Mouse (Mus musculus) heart, embryonic 13.5 days (tissue): ENCODE measurements around the gene Ddit4l. TPM values are rescaled to one million over a fixed set of nuclear protein-coding genes. Genes with fewer than 3 reads are reported as not detected.
"Not testable (repeated sequence)": the region's sequence is repeated elsewhere in the genome, so short reads cannot be mapped to it uniquely, and the experiment has no call there.

ENCODE experiments used
- ATAC-seq: fragments of 200-750 bp; cut with Nextera tagmentation; 2 replicates; pipeline ENCODE4 v1.8.0; 2017; ENCODE audit warnings: moderate TSS enrichment; ENCODE audit not compliant: insufficient number of reproducible peaks, low FRiP score, low TSS enrichment; ENCODE audit errors: extremely low read depth
- H3K27ac ChIP-seq: fragments of 300-500 bp; sonication (generic); replicated peaks from 2 replicates; pipeline ENCODE4 v1.5.1; 2015; ENCODE audit warnings: moderate library complexity, mild to moderate bottlenecking, inconsistent platforms
- H3K27me3 ChIP-seq: fragments of 300-500 bp; sonication (generic); replicated peaks from 2 replicates; pipeline ENCODE4 v1.6.1; 2015; ENCODE audit warnings: mild to moderate bottlenecking, inconsistent platforms
- H3K36me3 ChIP-seq: fragments of 300-500 bp; sonication (generic); 2 replicates; pipeline ENCODE4 v1.6.1; 2015; ENCODE audit warnings: mild to moderate bottlenecking, inconsistent platforms
- H3K4me1 ChIP-seq: fragments of 300-500 bp; sonication (generic); 2 replicates; pipeline ENCODE4 v1.6.1; 2015; ENCODE audit warnings: inconsistent platforms
- H3K4me2 ChIP-seq: fragments of 300-500 bp; sonication (generic); 2 replicates; pipeline ENCODE4 v1.6.1; 2015; ENCODE audit warnings: inconsistent platforms, mild to moderate bottlenecking, moderate library complexity
- H3K4me3 ChIP-seq: fragments of 300-500 bp; sonication (generic); 2 replicates; pipeline ENCODE4 v1.5.1; 2015; ENCODE audit warnings: moderate library complexity, mild to moderate bottlenecking, inconsistent platforms
- H3K9ac ChIP-seq: fragments of 300-500 bp; sonication (generic); 2 replicates; pipeline ENCODE4 v1.6.1; 2015; ENCODE audit warnings: inconsistent platforms, mild to moderate bottlenecking, moderate library complexity
- H3K9me3 ChIP-seq: fragments of 300-500 bp; sonication (generic); 2 replicates; pipeline ENCODE4 v1.6.1; 2016; ENCODE audit warnings: inconsistent platforms
- WGBS: fragments of 180-500 bp; shearing (Covaris S2); methylation state at CpG from one replicate; pipeline ENCODE4 v1.1.7; 2015; ENCODE audit warnings: mixed read lengths; 5-methylcytosine and 5-hydroxymethylcytosine counted together
- polyA plus RNA-seq: library from polyadenylated mRNA; unstranded; fragments of >200 nt; fragmentation: Nextera tagmentation; extraction: Ambion mirVana; gene quantifications from 2 replicates; pipeline ENCODE4 v1.2.1, GENCODE M21; 2015

Gene Ddit4l
- polyA plus RNA-seq: 6.3 and 6.5 TPM in 2 replicates

GRCm38 (mm10) chr3:137621312-137621711 is at the start of gene Ddit4l:
TSS of gene Ddit4l (plus strand) at chr3:137621612.
- H3K4me2 ChIP-seq: peak within 1 kb of the TSS; percentile 20; the same call in 1 of the 2 replicates
- H3K9ac ChIP-seq: not testable (repeated sequence)
- WGBS: 93% methylated on average over 3 of the region's 3 CpGs

GRCm38 (mm10) chr3:137576146-137576545 is 45.3 kb upstream of the Ddit4l start:
- Histone ChIP-seq H3K4me2 (no peak overlapping the region), H3K4me3 (no peak overlapping the region), H3K4me1 (no peaks in the 10 kb centered on the region), H3K9me3 (no peaks in the 10 kb centered on the region), H3K36me3 (no peaks in the 10 kb centered on the region), H3K27me3 (no peaks in the 10 kb centered on the region), H3K9ac (no peak overlapping the region), H3K27ac (no peak overlapping the region)
- ATAC-seq: no peak
- WGBS: 78% methylated on average over 4 of the region's 4 CpGs

More at GRCm38 (mm10) chr3:137621312-137621711, at the start of gene Ddit4l:
- ATAC-seq, H3K27me3 ChIP-seq, H3K27ac ChIP-seq, H3K36me3 ChIP-seq, H3K4me3 ChIP-seq, H3K9me3 ChIP-seq: not testable (repeated sequence)
- H3K4me1 ChIP-seq: peaks cover 25% of the 10 kb centered on the region

GRCm38 (mm10) chr3:137586376-137586969 is 34.9 kb upstream of the Ddit4l start:
- Histone ChIP-seq H3K4me2 (no peak overlapping the region), H3K27me3 (no peaks in the 10 kb centered on the region), H3K9ac (no peak overlapping the region), H3K4me3 (no peak overlapping the region), H3K9me3 (0 out of 2 replicates have a peak, but pooled peaks cover 2% of the 10 kb centered on the region), H3K36me3 (no peaks in the 10 kb centered on the region), H3K4me1 (no peaks in the 10 kb centered on the region), H3K27ac (no peak overlapping the region)
- WGBS: 75% methylated on average over 5 of the region's 5 CpGs
- ATAC-seq: no peak

GRCm38 (mm10) chr3:137589811-137590210 is 31.6 kb upstream of the Ddit4l start:
- Histone ChIP-seq H3K27ac (no peak overlapping the region), H3K4me1 (no peaks in the 10 kb centered on the region), H3K36me3 (no peaks in the 10 kb centered on the region), H3K9ac (no peak overlapping the region), H3K9me3 (no peaks in the 10 kb centered on the region), H3K27me3 (no peaks in the 10 kb centered on the region), H3K4me2 (no peak overlapping the region), H3K4me3 (no peak overlapping the region)
- WGBS: 57% methylated on average over 4 of the region's 4 CpGs
- no peak for ATAC-seq

GRCm38 (mm10) chr3:137594332-137594905 is 27.0 kb upstream of the Ddit4l start:
- H3K9me3 ChIP-seq: no peaks in the 10 kb centered on the region
- ATAC-seq: no peak
- no peak overlapping the region for H3K9ac ChIP-seq
- H3K27ac ChIP-seq: no peak overlapping the region
- no peak overlapping the region for H3K4me2 ChIP-seq
- H3K27me3 ChIP-seq: no peaks in the 10 kb centered on the region
- no peaks in the 10 kb centered on the region for H3K4me1 ChIP-seq
- no peaks in the 10 kb centered on the region for H3K36me3 ChIP-seq
- H3K4me3 ChIP-seq: no peak overlapping the region
- 59% methylated on average over 4 of the region's 4 CpGs for WGBS

GRCm38 (mm10) chr3:137608918-137609435 is 12.4 kb upstream of the Ddit4l start:
- H3K27ac ChIP-seq: no peak overlapping the region
- 37% methylated on average over 1 of the region's 1 CpGs for WGBS

GRCm38 (mm10) chr3:137610457-137611109 is 10.8 kb upstream of the Ddit4l start:
- 85% methylated on average over 6 of the region's 6 CpGs for WGBS
- Histone ChIP-seq H3K36me3 (no peaks in the 10 kb centered on the region), H3K27ac (no peak overlapping the region), H3K4me3 (no peak overlapping the region), H3K9me3 (no peaks in the 10 kb centered on the region), H3K4me1 (no peaks in the 10 kb centered on the region), H3K27me3 (no peaks in the 10 kb centered on the region), H3K9ac (no peak overlapping the region), H3K4me2 (no peak overlapping the region)
- ATAC-seq: no peak

More at GRCm38 (mm10) chr3:137608918-137609435, 12.4 kb upstream of the Ddit4l start:
- no peaks in the 10 kb centered on the region for H3K9me3 ChIP-seq
- H3K4me3 ChIP-seq: no peak overlapping the region
- no peak for ATAC-seq
- H3K4me1 ChIP-seq: no peaks in the 10 kb centered on the region
- H3K36me3 ChIP-seq: no peaks in the 10 kb centered on the region
- H3K4me2 ChIP-seq: no peak overlapping the region
- H3K27me3 ChIP-seq: no peaks in the 10 kb centered on the region
- no peak overlapping the region for H3K9ac ChIP-seq

GRCm38 (mm10) chr3:137611110-137611857 is 10.1 kb upstream of the Ddit4l start:
- no peak for ATAC-seq
- no peaks in the 10 kb centered on the region for H3K9me3 ChIP-seq
- H3K4me3 ChIP-seq: no peak overlapping the region
- H3K27me3 ChIP-seq: no peaks in the 10 kb centered on the region
- no peaks in the 10 kb centered on the region for H3K4me1 ChIP-seq
- H3K4me2 ChIP-seq: no peak overlapping the region
- 66% methylated on average over 4 of the region's 4 CpGs for WGBS
- H3K9ac ChIP-seq: no peak overlapping the region
- no peak overlapping the region for H3K27ac ChIP-seq
- H3K36me3 ChIP-seq: no peaks in the 10 kb centered on the region

- Histone ChIP-seq H3K9me3 (no peaks in the 10 kb centered on the region), H3K27me3 (no peaks in the 10 kb centered on the region), H3K9ac (no peak overlapping the region), H3K4me2 (no peak overlapping the region), H3K36me3 (no peaks in the 10 kb centered on the region), H3K27ac (no peak overlapping the region), H3K4me3 (no peak overlapping the region), H3K4me1 (no peaks in the 10 kb centered on the region)
- 87% methylated on average over 2 of the region's 2 CpGs for whole genome bisulfite sequencing
- ATAC-seq: no peak
These were observed 9.4 kb upstream of the Ddit4l start for GRCm38 (mm10) chr3:137611981-137612380.

- 75% methylated on average over 5 of the region's 5 CpGs for WGBS
- Histone ChIP-seq H3K9ac (no peak overlapping the region), H3K4me1 (peaks cover 25% of the 10 kb centered on the region), H3K9me3 (0 out of 2 replicates have a peak, but pooled peaks cover 3% of the 10 kb centered on the region), H3K27me3 (0 out of 2 replicates have a peak, but pooled peaks cover 3% of the 10 kb centered on the region), H3K27ac (no peak overlapping the region), H3K4me2 (no peak overlapping the region), H3K36me3 (no peaks in the 10 kb centered on the region), H3K4me3 (no peak overlapping the region)
- no peak for ATAC-seq
These were observed 872 bp upstream of the Ddit4l start for GRCm38 (mm10) chr3:137620540-137620939.

GRCm38 (mm10) chr3:137622091-137622490 is 679 bp downstream of the Ddit4l start:
- no peak for ATAC-seq
- Histone ChIP-seq H3K9ac (no peak overlapping the region), H3K4me2 (peak overlapping the region; percentile 20; the same call in 1 of the 2 replicates), H3K27ac (no peak overlapping the region), H3K9me3 (0 out of 2 replicates have a peak, but pooled peaks cover 3% of the 10 kb centered on the region), H3K4me1 (peaks cover 25% of the 10 kb centered on the region), H3K36me3 (no peaks in the 10 kb centered on the region), H3K27me3 (0 out of 2 replicates have a peak, but pooled peaks cover 3% of the 10 kb centered on the region), H3K4me3 (no peak overlapping the region)
- 13% methylated on average over 6 of the region's 6 CpGs for WGBS
